Mouse (Mus musculus): ENCODE data around the gene Srpk2. TPM values are rescaled to one million over a fixed set of nuclear protein-coding genes. Genes with fewer than 3 reads are reported as not detected.

Gene Srpk2
- polyA plus RNA-seq, 1 experiment from 2014 or later, result 27.1 TPM

GRCm38 (mm10) chr5:23483811-23484210 is 200.6 kb downstream of the Srpk2 start:
- Histone ChIP-seq H3K36me3 (ENCODE audit: control insufficient read depth, insufficient read depth, low read length) (peaks cover 27% of the 10 kb centered on the region), H3K9me3 (ENCODE audit: control insufficient read depth, low read length) (no peaks in the 10 kb centered on the region), H3K4me1 (replicated peaks; ENCODE audit: control insufficient read depth, insufficient read depth) (no peaks in the 10 kb centered on the region), H3K4me2 (replicated peaks; ENCODE audit: low read depth) (no peak overlapping the region), H3K4me3 (ENCODE audit: low read depth, low read length) (no peak overlapping the region), H3K27me3 (ENCODE audit: control insufficient read depth, insufficient read depth, low read length) (no peaks in the 10 kb centered on the region), H3K9ac (ENCODE audit: low read length) (no peak overlapping the region), H3K27ac (replicated peaks) (no peak overlapping the region)
- TF ChIP-seq EP300 (optimal IDR thresholded peaks at IDR 0.05) (no peak), CTCF (IDR thresholded peaks at IDR 0.05; ENCODE audit: low read depth) (no peak)
- DNase-seq (ENCODE audit: low spot score) (no peak), ATAC-seq (ENCODE audit: low FRiP score, low TSS enrichment) (0 out of 2 replicates have a peak, but pooled peaks have one; percentile 40)
- WGBS, result 80% methylated on average over 7 of the region's 7 CpGs

GRCm38 (mm10) chr5:23473098-23473873 is 211.1 kb downstream of the Srpk2 start:
- DNase-seq (ENCODE audit: low spot score), result no peak
- no peak for TF ChIP-seq EP300 (optimal IDR thresholded peaks at IDR 0.05)
- peak; percentile 56 for TF ChIP-seq CTCF (IDR thresholded peaks at IDR 0.05; ENCODE audit: low read depth)
- H3K4me2 ChIP-seq (replicated peaks; ENCODE audit: low read depth), result no peak overlapping the region
- no peaks in the 10 kb centered on the region for H3K27me3 ChIP-seq (ENCODE audit: control insufficient read depth, insufficient read depth, low read length)
- peaks cover 17% of the 10 kb centered on the region; the same call in 1 of the 2 replicates for H3K36me3 ChIP-seq (ENCODE audit: control insufficient read depth, insufficient read depth, low read length)
- H3K27ac ChIP-seq (replicated peaks), result no peak overlapping the region
- 68% methylated on average over 6 of the region's 6 CpGs for WGBS
- no peaks in the 10 kb centered on the region for H3K9me3 ChIP-seq (ENCODE audit: control insufficient read depth, low read length)
- H3K9ac ChIP-seq (ENCODE audit: low read length), result no peak overlapping the region
- ATAC-seq (ENCODE audit: low FRiP score, low TSS enrichment), result no peak
- H3K4me3 ChIP-seq (ENCODE audit: low read depth, low read length), result no peak overlapping the region
- no peaks in the 10 kb centered on the region for H3K4me1 ChIP-seq (replicated peaks; ENCODE audit: control insufficient read depth, insufficient read depth)

GRCm38 (mm10) chr5:23466546-23466945 is 217.9 kb downstream of the Srpk2 start:
- Histone ChIP-seq H3K27ac (replicated peaks) (no peak overlapping the region), H3K36me3 (ENCODE audit: control insufficient read depth, insufficient read depth, low read length) (peaks cover 2% of the 10 kb centered on the region; the same call in 1 of the 2 replicates), H3K4me1 (replicated peaks; ENCODE audit: control insufficient read depth, insufficient read depth) (no peaks in the 10 kb centered on the region), H3K9me3 (ENCODE audit: control insufficient read depth, low read length) (no peaks in the 10 kb centered on the region), H3K4me2 (replicated peaks; ENCODE audit: low read depth) (no peak overlapping the region), H3K9ac (ENCODE audit: low read length) (no peak overlapping the region), H3K4me3 (ENCODE audit: low read depth, low read length) (no peak overlapping the region), H3K27me3 (ENCODE audit: control insufficient read depth, insufficient read depth, low read length) (no peaks in the 10 kb centered on the region)
- ATAC-seq (ENCODE audit: low FRiP score, low TSS enrichment), result no peak
- TF ChIP-seq CTCF (IDR thresholded peaks at IDR 0.05; ENCODE audit: low read depth) (no peak), EP300 (optimal IDR thresholded peaks at IDR 0.05) (no peak)
- WGBS, result 86% methylated on average over 4 of the region's 4 CpGs
- DNase-seq (ENCODE audit: low spot score), result no peak

GRCm38 (mm10) chr5:23464743-23465142 is 219.7 kb downstream of the Srpk2 start:
- Histone ChIP-seq H3K4me2 (replicated peaks; ENCODE audit: low read depth) (no peak overlapping the region), H3K9ac (ENCODE audit: low read length) (no peak overlapping the region), H3K27me3 (ENCODE audit: control insufficient read depth, insufficient read depth, low read length) (no peaks in the 10 kb centered on the region), H3K36me3 (ENCODE audit: control insufficient read depth, insufficient read depth, low read length) (peaks cover 2% of the 10 kb centered on the region; the same call in 1 of the 2 replicates), H3K4me3 (ENCODE audit: low read depth, low read length) (no peak overlapping the region), H3K27ac (replicated peaks) (no peak overlapping the region), H3K9me3 (ENCODE audit: control insufficient read depth, low read length) (no peaks in the 10 kb centered on the region), H3K4me1 (replicated peaks; ENCODE audit: control insufficient read depth, insufficient read depth) (no peaks in the 10 kb centered on the region)
- ATAC-seq (ENCODE audit: low FRiP score, low TSS enrichment), result no peak
- DNase-seq (ENCODE audit: low spot score), result no peak
- 86% methylated on average over 8 of the region's 8 CpGs for WGBS
- TF ChIP-seq CTCF (IDR thresholded peaks at IDR 0.05; ENCODE audit: low read depth), result no peak
- TF ChIP-seq EP300 (optimal IDR thresholded peaks at IDR 0.05), result no peak

- no peak overlapping the region for H3K27ac ChIP-seq (replicated peaks)
- no peak overlapping the region for H3K9ac ChIP-seq (ENCODE audit: low read length)
- H3K4me3 ChIP-seq (ENCODE audit: low read depth, low read length), result no peak overlapping the region
- H3K4me2 ChIP-seq (replicated peaks; ENCODE audit: low read depth), result no peak overlapping the region
- peaks cover 2% of the 10 kb centered on the region; the same call in 1 of the 2 replicates for H3K36me3 ChIP-seq (ENCODE audit: control insufficient read depth, insufficient read depth, low read length)
- 91% methylated on average over 3 of the region's 3 CpGs for WGBS
- no peak for TF ChIP-seq CTCF (IDR thresholded peaks at IDR 0.05; ENCODE audit: low read depth)
- TF ChIP-seq EP300 (optimal IDR thresholded peaks at IDR 0.05), result no peak
- no peaks in the 10 kb centered on the region for H3K9me3 ChIP-seq (ENCODE audit: control insufficient read depth, low read length)
- H3K4me1 ChIP-seq (replicated peaks; ENCODE audit: control insufficient read depth, insufficient read depth), result no peaks in the 10 kb centered on the region
- H3K27me3 ChIP-seq (ENCODE audit: control insufficient read depth, insufficient read depth, low read length), result no peaks in the 10 kb centered on the region
- DNase-seq (ENCODE audit: low spot score) (no peak), ATAC-seq (ENCODE audit: low FRiP score, low TSS enrichment) (no peak)
Observed at GRCm38 (mm10) chr5:23464247-23464646, 220.2 kb downstream of the Srpk2 start.

- no peak overlapping the region for H3K4me2 ChIP-seq (replicated peaks; ENCODE audit: low read depth)
- H3K27me3 ChIP-seq (ENCODE audit: control insufficient read depth, insufficient read depth, low read length), result no peaks in the 10 kb centered on the region
- TF ChIP-seq EP300 (optimal IDR thresholded peaks at IDR 0.05) (no peak), CTCF (IDR thresholded peaks at IDR 0.05; ENCODE audit: low read depth) (no peak)
- H3K4me3 ChIP-seq (ENCODE audit: low read depth, low read length), result no peak overlapping the region
- H3K9ac ChIP-seq (ENCODE audit: low read length), result no peak overlapping the region
- ATAC-seq (ENCODE audit: low FRiP score, low TSS enrichment) (no peak), DNase-seq (ENCODE audit: low spot score) (no peak)
- H3K36me3 ChIP-seq (ENCODE audit: control insufficient read depth, insufficient read depth, low read length), result peaks cover 2% of the 10 kb centered on the region; the same call in 1 of the 2 replicates
- WGBS, result 25% methylated on average over 2 of the region's 2 CpGs
- no peaks in the 10 kb centered on the region for H3K4me1 ChIP-seq (replicated peaks; ENCODE audit: control insufficient read depth, insufficient read depth)
- H3K9me3 ChIP-seq (ENCODE audit: control insufficient read depth, low read length), result no peaks in the 10 kb centered on the region
- no peak overlapping the region for H3K27ac ChIP-seq (replicated peaks)
Observed at GRCm38 (mm10) chr5:23461688-23462087, 222.7 kb downstream of the Srpk2 start.
